Mouse (Mus musculus) CD4-positive, CD25-positive, alpha-beta regulatory T cell, adult 4 months (primary cell): ENCODE measurements around the gene Umps. TPM values are rescaled to one million over a fixed set of nuclear protein-coding genes. Genes with fewer than 3 reads are reported as not detected.

Experiments used
- ATAC-seq: one replicate; pipeline ENCODE4 v1.8.0; 2017
- polyA plus RNA-seq, 2 experiments: library from polyadenylated mRNA; unstranded; fragments of 100-300 nt; shearing (Covaris generic); gene quantifications; one replicate each; pipeline ENCODE4 v1.2.1; 2017

The Umps gene
- polyA plus RNA-seq, 2 experiments from 2014 or later: 29.8 to 35.1 TPM

DNA sequence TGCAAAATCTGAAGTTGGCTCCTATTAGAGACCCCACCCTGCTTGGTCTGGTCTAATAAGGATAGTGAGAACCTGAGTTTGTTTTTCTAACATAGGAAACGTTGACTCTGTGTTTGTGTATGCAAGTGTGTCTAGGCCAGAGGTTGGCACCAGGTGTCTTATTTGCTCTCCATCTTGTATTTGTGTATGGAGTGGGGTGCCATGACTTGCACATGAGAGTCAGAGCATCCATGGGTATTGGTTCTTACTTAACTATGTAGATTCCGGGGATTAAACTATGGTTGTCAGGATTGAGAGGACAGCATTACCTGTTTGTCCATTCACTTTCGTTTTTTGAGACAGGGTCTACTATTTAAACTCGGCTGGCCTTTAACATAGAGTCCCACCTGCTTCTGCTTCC is 13.8 kb downstream of the Umps start:
- ATAC-seq: no peak

DNA sequence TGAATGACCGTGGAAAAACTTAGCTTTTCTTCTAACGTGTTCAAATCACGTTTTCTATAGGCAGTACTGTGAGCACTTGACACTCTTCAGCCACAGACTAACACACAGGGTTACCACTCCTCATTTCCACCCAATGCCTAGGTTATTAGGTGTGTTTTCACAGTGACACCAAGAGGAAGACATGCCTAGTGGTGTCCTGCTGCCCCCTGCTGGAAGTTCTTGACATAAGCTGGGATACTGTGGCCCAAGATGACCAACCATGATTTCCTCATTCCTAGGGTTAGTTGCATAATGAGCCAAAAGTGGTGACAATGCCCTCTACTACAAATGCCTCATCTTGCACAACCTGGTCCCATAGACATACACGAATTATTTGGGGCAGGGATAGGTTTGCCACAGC is 16.0 kb downstream of the Umps start:
- ATAC-seq: peak; percentile 79

DNA sequence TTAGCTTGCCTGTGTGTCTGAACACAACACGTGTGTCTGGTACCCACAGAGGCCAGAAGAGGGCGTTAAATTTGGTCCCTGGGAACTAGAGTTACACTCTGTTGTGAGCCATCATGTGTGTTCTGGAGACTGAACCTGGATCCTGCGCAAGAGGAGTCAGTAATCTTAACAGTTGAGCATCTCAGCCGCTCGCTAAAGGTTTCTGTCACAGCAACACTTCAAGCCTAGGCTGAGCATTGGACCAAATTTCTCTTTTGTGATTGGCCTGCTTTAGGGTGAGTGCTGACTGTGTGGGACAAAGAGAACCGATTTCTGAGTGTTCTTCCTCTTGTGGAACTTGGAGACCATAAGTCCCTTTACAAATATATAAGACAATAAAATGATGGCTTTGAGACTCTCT is 16.5 kb downstream of the Umps start:
- ATAC-seq: no peak

DNA sequence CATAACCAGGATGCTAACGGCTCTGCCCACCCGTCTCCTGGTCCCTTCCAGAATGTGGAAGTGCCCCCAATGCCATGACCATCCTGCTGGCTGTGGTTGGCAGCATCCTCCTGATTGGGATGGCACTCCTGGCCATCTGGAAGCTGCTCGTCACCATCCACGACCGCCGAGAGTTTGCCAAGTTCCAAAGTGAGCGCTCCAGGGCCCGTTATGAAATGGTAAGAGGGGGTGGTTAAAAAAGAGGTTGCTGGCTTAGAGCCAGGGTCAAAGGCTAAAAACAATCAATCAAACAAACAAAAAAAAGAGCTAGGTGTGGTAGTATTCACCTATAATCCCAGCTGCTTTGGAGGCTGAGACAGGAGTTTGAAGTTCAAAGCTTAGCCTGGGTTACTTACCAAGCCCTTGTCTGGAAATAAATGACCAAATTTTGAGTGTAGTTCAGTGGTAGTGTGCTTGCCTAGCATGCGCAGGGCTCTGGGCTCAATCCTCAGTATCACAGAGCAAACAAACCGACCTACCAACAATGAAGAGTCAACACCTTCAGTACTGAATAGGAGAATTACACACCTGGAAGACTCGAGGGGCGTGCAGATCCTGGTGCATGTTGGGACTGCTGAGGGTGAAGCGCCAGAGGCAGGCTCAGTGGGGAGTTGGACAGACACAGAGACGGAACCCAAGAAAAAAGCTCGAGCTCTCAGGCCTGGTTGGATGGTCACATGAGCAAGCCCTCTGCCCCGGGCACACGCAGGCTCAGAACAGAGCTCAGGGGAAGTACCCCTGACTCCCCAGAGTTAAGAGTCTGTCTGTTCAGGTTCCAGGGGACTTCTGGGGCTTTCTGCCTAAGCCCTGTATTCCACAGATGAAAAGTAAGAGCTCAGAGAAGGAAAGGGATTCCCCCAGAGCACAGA is 18.9 kb downstream of the Umps start:
- no peak for ATAC-seq

DNA sequence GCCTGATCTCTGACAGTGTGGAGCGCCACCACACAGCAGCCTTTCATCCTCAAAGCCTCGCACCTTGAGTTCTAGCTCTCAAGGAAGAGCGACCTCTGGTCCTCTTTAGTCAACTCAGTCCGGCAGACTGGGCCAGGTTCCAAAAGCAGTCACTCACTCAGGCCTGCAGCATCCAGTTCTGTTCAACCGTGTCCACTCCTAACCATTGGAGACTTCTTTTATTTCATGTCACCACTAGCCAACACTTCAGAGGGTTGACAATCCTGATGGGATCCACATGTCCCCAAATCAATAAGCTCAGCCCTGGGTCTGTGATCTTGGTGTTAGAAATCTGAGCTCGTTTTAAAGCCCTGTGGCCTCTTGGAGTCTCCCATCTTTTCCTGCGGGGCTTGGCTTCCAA is 20.8 kb downstream of the Umps start:
- ATAC-seq: no peak

DNA sequence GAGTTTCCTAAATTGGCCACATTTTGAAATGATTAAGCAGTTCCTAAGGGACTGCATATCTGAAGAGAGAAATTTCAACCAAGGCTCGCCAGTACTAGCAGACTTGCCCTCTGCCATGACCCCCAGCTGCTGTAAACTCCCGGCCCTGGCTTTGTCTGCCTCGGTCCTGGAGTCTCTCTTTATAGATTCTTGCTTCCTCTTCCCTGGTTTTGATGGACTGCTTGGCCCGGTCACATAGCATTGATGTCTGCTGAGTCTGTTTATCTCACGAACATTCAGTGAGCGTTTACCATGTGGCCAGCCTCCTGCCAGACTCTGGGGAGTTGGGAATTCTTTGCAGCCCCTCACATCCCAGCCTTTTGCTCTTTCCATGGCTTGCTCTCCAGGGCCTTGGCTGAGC is 22.1 kb downstream of the Umps start:
- no peak for ATAC-seq

DNA sequence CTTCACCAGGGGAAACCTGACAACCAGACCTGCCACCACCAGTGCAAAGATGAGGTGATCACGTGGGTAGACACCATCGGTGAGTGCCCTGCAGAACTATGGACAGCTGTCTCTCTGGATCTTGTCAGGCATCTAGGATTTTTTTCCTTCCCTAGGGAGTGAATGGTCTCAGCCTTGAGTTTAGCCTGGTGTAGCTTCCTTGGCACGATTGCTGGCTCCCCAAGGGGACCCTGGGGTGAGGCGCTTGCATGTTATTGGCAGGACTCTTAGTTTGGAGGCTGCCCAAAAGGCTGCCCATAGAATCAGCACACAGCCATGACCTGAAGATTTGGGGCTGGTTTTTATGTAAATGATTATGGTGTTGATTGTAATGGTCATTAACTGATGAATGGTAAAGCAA is 22.7 kb downstream of the Umps start:
- ATAC-seq: no peak

DNA sequence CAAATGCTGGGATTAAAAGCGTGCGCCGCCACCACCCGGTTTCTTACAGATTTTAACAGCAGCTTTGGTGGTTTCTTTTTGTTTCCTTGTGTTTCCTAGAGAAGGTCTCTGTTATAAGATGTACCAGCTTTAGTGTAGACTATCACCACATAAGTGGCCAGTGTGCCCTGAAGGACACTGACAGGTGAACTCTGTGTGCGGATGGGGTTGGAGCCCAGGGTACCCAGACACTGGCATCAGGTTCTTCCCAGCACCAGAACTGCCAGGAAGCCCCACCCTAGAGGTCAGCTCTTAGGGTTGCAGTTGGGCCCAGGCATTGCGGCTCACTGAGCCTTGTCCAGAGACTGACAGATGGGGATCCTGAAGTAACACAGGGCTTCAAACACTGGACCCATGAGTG is 23.4 kb downstream of the Umps start:
- ATAC-seq: no peak

DNA sequence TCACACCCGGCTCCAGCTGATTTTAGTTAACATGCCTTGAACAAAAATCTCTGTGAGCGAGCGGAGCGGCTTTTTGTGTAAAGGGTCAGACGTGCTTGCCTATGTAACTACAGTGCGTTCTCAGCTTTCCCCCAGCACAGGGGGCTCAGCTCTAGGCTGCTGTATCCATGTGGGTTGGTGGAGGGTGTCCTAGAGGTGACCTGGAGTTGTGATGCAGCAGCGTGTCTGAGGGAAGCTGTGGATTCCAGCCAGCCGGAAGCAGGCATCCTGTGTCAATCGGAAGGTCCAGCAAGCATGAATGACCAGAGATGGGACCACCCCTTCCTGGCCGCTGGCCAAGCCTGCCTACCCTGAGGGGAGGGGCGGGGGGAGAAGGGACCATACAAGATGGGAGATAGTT is 24.5 kb downstream of the Umps start:
- ATAC-seq: no peak

DNA sequence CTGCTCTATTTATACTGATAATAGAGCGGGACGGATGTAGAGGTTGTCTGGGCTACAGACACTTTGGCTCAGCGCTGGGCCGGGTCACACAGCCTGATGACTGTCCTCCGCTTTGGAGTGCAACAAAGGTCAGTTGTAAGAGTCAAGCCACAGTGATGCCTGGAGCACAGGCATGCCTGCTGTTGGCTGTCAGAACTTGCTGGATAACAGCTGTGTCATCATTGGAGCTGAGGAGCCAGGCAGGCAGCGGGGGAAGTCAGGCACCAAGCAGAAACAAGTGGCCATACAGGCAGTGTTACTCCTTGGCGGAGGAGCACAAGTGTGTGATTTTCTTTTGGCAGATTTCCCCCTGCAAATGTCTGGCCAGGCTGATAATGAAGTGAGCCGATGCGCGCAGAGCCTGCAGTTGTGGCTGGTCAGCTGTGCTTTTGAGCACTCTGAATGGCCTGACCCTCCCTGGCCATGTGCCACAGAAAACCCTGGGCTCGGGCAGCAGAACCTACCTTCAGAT is 25.5 kb downstream of the Umps start:
- ATAC-seq: no peak

DNA sequence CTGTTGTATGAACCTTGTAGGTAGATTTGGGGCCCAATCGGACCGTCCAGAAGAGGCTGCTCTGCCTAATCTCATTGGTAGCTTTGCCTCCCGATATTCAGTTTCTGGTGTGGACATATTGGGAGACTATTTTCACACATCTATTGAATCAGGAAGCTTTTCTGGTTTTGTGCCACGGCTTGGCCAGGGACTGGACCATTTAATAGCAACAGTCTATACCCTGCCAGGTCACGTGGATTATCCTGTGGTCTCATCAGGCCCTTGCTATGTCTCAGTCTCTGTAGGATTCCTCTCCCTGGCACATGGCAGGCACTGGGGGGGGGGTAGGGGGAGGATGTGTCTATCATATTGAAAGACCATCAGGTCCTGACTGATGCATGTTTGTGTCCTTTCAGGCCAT is 26.7 kb downstream of the Umps start:
- no peak for ATAC-seq

DNA sequence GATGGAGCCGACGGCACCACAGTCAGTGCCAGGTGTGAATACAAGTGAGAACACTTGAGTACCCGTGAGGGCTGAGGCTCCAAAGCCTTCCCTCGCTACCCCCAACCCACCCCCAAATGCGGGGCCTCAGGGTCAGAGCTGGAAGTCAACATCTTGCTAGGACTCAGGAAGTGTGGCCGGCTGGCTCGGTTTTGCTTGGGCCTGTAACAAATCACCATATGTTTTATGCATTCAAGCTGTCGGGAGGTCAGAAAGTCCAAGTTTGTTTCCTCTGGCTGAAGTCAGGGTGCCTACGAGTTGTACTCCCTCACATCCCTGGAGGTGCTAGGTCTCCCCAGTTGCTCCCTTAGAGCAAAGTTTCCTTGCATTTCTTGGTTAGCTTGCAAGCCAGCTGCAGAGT is 27.2 kb downstream of the Umps start:
- no peak for ATAC-seq

DNA sequence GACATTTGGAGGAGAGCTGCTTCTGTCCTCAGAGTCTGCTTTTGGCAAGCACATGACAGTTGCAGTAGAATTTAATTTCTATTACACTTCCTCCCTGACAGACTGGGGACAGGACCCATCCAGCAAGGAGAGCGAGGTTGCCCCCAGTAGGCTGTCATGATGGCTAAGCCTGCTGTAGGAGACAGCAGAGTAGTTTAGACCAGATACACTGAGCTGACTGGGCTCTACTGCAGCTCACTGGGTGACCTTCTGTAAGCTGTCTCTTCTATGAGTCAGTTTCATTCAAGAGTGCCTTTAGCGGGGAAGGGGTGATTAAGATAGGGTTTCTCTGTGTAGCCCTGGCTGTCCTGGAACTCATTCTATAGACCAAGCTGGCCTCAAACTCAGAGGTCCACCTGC is 27.7 kb downstream of the Umps start:
- ATAC-seq: no peak

DNA sequence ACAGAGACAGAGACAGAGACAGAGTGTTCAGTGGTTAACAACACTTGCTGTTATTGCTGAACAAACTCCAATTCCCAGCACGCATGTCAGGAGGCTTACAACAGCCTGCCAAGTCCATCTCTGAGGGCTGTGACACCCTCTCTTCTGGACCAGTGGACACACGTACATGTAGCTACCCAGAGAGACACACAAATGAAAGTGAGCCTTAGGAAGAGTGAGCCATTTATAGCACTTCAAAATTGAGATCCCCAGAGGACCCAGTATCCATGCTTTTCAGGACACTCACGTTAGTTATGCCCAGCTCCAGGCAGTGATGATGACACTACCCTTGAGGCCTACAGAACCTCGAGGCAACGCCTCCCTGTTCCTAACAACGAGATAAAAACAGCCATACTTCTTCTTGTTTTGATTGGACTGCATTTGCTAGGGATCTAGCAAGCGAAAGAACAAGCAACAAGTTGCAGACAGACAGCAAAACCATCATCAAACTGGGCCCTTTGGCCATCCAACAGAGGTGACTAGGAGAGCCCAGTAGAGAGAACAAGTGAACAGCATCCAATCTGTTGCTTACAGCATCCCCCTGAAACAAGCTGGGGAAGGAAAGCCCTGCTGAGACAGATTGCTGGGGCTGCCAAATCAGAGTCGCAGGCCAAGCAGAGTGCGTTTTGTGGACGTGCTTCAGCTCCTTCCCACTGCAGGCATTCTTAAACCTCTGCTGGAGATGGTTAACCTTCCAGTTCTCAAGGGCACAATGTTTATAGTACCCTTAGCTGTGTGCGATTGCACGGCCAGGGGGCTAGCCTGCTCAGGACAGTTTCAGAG is 28.3 kb downstream of the Umps start:
- no peak for ATAC-seq

DNA sequence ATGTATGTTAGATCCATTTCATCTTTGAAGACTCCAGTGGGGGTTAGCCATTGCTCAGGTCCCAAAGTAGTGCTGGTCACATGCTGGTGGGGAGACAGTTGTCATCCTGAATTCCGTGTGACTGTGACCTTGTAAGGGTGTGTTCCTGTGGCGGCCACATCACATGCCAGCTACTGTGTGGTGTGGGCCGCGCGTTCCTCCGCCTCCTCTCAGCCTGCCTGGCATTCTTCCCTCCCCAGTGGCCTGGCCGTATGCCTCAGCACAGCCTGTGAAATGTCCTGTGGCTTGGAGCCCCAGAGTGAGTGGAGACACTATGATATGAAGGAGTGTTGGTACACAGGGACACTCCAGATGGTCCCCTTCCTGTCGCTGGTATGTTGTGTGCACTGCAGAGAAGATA is 29.3 kb downstream of the Umps start:
- ATAC-seq: no peak

DNA sequence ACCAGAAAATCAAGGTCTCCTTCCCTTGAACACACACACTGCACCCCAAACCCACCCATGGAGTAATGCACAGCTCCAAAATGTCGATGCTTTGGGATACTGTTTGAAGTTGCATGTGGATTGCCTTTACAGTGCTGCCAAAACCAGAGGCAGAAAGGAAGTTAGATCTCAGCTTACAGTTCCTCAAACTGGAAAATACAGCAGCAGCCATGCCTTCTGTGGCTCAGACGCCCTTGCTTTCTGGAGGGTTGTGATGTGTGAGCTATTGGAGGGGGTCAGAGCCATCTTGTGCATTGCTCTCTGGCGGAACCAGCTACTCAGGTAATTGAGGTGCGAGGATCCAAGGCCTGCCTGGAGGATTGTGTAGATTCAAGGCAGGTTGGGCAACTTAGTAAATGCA is 30.0 kb downstream of the Umps start:
- ATAC-seq: no peak

DNA sequence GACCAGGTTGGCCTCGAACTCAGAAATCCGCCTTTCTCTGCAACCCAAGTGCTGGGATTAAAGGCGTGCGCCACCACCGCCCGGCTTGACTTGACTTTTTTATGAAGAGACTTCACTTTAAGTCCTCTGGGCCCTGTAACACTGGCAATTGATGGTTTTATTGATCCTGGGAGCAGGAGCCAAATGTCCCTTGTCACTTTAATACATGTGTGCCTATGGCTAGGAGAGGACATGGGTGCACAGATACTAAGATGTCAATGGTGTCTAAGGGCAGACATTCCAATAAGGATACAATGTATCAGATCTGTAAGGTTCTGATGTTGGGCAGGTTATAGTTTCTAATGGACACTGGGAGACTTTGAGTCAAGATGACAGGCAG is 31.4 kb downstream of the Umps start:
- ATAC-seq: no peak

DNA sequence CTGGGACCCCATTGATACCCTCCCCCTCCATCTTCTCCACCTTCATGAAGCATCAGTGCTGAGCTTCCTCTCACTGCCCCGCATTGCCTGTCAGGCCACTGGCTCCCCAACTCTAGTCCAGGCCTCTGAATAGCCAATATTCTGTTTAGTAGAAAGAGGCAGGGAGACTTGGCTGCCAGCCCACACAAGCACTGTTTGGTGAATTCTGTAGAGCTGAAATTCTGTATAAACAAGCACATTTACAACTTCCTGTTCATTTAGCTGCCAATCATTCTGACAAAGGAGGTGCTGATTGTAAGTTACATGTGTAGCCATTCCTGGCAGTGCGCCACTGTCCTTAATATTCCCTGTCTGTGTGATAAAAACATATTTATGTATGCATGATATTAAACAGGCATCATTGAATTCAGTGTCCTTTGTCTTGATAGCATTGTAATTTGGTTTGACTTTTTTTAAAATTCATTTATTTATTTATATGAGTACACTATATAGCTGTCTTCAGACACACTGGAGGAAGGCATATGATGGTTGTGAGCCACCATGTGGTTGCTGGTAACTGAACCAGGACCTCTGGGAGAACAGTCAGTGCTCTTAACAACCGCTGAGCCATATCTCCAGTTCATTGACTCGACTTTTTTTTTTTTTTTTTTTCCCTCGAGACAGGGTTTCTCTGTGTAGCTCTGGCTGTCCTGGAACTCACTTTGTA is 32.0 kb downstream of the Umps start:
- ATAC-seq: no peak

DNA sequence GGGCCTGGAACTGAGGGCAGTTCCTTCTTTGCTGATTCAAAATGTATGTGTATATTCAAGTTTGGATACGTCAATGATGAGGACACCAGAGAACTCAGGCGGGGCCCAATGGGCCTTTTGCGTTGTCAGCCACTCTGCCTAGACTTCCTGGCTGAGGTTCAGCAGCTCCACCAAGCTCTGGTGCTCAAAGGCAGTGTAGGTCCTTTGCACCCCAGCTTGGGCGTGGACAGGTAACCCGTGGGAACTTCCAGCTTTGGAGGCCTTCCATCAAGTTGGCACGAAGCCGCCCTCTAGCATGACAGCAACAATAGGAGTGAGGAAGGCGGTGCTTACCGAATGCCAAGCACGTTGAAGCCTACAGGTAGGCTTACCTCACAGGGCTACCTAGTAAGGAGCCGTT is 33.4 kb downstream of the Umps start:
- ATAC-seq: no peak

DNA sequence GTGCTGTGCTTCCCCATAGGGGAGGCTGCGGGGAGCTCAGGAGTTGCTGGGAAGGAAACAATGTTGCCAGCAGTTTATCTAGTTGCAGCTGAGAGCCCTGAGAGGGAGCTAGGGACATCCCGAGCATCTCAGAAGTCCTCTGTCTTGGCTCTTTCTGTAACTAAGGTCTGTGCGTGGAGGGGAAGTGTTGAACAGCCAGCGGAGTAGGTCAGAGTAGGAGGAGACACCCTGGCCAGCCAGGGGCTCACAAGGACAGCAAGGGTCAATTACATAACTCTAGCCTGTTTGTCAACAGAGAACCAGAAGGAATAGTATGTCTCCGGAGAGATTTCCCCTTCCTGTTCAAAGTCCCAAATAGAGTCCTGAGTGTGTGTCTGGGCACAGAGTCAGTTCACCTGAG is 34.7 kb downstream of the Umps start:
- no peak for ATAC-seq

DNA sequence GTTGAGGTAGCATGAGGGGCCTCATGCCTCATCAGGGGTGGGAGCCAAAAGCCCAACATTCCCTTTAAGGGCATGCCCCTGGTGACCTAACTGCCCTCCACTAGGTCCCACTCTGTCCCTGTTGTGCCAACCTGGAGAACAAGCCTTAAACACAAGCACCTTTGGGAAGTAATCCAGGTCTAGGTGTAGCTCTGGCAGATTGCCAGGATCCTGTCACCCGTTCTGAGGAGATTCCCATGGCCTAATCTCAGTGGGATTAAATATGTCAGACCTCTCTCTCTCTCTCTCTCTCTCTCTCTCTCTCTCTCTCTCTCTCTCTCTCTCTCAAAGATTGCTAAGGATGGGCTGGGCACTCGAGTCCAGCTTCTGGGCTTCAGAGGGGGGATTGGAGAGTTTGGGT is 35.2 kb downstream of the Umps start:
- ATAC-seq: no peak

DNA sequence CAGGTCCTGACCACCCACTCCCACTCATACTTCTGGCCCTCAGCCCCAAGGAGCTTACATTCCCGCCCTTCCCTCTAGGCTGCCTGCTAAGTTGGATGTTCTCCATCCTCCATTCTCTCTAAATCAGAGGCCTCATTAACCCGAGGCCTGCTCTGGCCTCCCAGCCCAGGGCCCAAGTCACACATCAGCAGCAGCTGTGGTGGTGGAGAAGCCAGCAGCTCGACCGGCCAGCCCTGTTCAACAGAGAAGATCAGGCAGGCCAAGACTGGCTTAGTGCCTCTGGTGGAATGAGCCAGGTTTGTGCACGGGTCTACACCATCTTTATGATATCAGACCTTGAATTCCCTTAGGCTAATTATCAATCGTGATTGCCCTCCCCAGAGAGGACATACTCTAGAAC is 36.1 kb downstream of the Umps start:
- ATAC-seq: no peak

DNA sequence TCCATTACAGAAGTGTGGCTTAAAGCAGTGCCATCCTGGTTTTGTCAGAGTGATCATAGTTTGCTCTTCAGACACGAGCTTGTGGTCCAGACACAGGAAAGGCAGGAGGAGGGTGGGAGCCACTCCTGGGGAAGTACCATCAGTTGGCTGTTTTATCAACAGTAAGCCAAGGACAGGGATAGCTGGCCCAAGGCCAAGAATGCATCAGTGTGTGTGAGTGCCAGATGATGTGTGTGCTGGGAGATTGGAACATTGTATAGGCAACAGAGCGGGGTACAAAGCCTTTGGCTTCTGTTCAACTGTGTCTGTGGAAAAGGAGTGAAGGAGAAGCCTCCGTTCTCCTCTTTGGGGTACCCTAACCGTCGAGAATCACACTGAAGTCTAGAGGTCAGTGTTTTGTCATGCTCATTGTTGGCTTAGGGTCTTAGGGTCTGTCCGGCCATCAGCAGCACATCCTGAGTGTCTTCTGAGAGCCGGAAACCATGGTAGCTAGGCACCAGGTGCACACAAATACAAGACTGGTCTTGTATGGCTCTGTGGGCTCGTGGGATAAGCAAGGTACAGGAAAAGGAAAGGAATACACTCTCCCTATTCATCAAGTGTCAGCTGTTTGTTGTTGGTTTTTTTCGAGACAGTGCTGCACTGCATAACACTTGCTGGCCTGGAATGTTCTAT is 37.9 kb downstream of the Umps start:
- no peak for ATAC-seq
